Mouse (Mus musculus) thymus, postnatal 36 days (tissue): ENCODE results near the gene Ppfibp1.

Source experiments
- DNase-seq, 2 experiments: peaks; one replicate each; pipeline ENCODE4 v3.0.0; 2022; ENCODE audit warnings: mixed read lengths in 2 of 2

Gene Ppfibp1

DNA sequence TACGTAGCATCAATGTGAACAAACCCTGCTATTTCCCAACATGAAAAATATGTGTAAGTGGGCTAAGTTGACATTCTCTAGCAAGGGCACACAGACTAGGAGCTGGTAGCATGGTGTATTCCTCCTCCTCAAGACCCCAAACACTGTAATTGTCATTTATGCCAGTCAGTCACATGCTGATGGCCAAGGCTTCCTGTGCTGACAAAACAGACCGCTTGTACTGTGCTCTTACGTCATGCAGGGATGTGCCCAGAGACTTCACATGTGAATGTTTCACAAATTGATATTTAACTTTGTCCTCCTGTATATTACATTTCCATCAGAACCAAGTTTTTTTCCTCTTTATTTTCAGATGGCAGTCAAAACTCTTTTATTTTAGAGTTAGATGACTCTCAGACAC is 29.1 kb downstream of the Ppfibp1 start:
- DNase-seq: no peak

DNA sequence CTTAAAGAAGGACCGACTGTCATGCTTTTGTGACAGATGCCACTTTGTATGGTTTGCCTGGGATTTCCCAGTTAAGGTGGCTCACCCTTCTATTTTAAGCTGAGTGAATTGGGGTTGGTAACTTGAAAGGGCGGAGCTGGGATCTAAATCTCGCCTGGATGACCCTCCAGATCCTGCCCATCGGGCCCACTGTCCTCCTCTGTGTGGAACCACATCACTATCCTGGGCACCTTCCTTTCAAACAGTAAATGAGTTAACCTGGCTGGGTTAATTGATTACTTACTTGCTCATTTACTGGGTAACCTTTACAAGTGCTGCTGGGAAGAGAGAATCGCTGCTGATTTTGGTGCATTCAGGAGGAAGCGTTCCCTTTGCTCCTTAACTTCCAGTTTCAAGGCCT is 30.1 kb downstream of the Ppfibp1 start:
- DNase-seq: no peak

DNA sequence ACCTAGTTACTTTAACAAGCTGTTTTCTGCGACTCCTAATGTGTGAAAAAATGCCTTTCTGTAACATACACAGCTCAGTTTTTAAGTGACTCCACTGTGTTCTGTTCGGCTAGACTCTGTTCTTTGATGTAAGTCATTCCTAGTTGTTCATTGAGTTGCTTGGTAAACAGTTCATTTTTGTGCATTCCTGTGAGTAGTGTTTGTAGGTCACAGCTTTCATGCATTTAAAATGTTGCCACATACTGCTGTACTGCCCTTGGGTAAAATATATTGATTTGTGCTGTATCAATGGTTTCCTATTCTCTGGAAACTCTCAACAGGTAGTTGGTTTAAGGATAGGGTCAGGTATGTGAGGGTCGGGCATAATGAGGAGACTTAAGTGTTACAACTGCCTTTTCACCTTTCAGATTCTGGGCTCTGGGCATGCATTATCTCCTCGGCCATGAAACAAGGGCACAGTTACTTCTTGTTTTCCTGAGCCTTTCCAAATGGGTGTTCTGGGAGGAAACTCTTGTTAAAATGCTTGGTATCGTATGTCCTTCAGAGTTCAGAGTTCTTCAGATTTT is 38.2 kb downstream of the Ppfibp1 start:
- no peak for DNase-seq

DNA sequence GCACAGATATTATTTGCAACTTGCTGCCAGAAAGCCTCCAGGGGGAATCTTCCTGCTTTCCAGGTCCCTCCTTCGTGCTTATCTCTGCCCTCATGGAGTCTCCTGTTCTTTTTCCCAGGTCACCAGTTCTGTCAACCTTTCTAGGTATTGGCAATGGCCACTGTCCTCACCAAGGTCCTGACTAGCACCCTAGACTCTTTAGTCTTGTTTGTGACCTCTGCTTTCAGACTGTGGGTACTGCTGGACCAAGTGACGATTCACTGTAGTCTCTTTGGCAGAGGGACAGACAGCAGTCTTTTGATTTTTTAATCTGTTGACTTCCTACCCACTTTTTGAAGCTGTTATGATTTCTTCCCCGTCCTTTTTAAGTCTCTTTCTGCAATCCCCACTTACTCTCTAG is 39.8 kb downstream of the Ppfibp1 start:
- DNase-seq: no peak

DNA sequence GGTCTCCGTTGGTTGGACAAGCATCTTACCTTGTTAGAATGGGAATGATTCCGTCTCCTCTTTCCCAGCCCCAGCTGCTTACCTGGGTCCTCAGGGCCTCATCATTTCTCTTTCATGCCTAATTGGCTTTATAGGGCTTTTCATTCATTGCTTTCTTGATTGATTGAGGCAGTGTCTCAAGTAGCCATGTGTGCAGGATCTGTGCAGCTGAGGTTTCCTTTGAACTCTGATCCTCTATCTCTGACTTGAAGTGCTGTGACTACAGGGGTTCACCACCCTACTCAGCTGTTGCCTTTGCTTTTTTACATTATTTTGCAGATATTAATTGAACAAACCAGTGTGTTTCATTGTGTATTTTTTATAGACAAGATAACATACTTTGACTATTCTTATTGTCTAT is 40.7 kb downstream of the Ppfibp1 start:
- DNase-seq: no peak

DNA sequence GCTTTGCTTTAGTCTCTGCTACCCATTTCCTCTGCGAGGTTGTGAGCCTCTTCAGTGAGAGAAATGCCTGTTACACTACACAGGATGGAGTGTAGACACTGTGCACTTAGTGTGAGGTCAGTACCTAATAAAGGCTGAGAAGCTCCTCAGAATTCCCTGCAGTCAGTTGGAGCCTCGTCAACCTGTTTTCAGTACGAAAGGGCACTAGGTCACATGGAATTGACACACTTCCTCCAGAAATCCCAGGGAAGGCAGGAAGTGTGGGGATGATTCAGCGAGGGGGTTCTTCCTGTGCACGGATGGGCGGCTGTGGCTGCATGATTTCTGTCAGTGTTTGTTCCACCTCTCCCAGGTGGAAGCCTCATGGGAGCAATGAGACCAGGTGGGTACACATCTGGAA is 44.8 kb downstream of the Ppfibp1 start:
- DNase-seq: no peak

DNA sequence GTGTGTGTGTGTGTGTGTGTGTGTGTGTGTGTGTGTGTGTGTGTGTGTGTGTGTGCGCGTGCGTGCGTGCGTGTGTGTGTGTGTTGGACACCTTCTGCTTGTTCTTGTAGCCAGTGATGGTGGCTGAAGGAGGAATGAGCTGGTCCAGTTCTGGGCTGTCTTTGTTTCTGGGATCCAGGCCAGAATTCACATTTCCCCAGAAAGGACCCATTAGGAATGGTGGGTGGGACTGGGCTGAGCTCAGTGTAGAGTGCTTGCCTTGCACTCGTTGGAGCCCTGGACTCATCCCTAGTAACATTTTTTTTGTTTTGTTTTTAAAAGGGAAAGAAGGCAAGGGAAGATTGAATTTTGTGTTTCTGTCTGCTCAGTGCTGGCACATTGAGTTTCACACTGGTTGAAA is 47.7 kb downstream of the Ppfibp1 start:
- DNase-seq: no peak

DNA sequence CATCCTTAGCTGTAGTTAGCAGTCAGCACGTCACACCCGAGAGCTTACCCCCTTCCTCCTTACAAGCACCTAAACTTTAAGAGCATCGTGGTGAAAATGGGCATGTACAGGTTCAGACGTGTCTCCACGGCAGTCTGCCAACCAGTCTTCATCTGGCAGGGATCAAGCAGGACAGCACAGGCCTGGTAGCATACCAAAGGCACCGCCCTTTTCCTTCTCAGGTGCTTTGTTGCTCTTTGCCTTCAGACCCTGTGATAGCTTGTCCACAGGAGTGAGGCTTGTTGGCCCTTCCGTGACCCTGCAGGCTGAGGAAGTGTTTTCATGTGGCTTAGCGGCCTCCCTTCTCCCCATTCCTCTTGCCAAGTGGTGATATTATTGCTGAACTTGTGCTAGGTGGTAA is 50.7 kb downstream of the Ppfibp1 start:
- DNase-seq: no peak

DNA sequence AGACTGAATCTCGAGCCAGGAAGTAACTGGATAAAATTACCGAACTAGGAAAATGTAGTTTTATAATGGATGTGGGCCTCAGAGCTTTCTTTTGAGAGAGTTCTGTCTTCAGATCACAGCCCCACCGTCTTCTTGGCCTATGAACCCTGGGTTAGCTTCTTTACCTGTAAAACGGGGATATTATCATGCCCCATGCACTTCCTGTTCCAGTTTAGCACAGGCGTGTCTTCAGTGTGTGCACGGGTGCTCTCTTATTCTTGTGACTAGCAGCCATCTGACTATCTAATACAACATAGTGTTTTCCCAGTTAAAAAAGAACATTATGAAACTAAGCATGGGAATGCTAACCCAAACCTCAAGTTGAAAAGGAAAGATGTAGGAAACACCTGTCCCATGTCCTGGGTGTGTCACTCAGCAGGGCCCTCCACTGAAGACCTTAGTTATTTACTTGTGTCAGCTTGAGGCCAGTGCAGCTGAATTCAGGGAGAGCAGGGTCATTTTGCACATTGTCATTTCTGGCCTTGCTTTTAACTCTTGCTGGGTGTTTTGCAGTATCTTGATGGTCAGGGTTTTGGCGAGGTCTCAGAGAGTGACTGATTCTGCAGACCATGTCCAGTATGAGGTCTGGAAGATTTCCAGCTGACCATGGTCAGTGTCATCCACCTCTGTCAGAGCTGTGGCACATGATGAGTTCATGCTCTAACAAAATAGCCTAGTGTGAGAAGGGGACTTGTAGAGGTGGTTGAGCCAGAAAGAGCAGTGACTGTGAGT is 53.4 kb downstream of the Ppfibp1 start:
- no peak for DNase-seq

DNA sequence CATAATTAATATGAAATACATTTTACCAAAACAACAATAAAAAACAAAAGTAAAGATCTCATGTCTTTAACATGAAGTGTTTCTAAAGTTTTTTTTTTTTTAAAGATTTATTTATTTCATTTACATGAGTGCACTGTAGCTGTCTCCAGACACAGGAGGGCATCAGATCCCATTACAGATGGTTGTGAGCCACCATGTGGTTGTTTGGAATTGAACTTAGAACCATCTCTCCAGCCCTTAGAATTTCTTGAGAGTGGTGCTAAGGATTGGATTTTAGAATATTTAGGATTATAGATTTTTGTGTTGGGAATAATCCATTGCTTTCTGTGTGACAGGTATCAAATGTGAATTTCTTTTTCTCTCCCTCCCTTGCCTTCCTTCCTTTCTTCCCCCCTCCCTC is 55.7 kb downstream of the Ppfibp1 start:
- DNase-seq: no peak

DNA sequence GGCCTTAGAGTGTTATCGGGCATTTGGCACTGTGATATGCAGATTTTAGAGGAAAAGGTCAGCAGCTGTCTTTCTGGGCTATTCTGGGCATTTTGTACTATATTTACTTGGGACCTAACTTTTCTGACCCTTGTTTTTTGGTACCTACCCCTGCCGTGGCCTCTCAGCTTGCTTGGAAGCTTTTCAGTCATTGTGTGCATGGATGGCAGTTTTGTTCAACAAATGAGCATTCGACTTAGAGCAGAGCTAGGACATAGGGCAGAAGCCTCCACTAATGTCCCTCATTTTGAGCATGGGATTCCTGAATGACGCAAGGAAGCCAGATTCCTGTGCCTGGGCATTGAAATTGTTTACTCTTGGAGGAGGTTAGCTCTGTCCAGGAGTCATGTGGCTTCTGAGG is 56.5 kb downstream of the Ppfibp1 start:
- DNase-seq: no peak

DNA sequence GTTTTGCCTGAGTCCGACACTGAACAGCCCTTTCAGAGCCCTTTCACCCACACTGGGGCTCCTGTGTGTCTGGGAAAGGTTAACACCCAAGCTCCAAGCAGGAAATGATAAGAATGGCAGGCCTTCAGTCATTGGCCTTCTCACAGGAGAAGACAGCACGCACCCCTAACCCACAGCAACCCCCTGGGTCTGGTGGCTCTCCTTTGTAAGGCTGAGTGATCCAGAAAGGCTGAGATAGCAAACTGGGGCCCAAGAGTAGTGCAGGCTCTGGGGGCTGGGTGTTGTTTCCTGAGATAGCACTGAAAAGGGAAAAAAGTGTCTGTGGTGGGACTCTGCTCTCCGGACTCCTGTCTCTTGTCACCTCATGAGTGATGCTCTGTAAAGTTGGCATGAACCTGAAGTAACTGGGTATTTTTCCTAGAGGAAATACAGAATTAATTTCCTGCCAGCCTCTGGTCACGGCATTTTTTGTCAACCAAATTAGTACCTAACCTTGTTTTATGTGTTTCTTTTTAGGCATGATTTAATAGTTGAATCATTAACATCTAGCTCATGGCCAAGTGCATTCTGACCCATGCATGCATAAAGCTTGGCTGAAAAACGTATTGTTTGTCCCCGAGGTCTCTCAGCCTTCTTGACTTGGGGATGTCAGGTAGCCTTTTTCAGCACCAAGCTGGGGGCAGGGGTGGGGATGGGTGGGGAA is 58.2 kb downstream of the Ppfibp1 start:
- no peak for DNase-seq

DNA sequence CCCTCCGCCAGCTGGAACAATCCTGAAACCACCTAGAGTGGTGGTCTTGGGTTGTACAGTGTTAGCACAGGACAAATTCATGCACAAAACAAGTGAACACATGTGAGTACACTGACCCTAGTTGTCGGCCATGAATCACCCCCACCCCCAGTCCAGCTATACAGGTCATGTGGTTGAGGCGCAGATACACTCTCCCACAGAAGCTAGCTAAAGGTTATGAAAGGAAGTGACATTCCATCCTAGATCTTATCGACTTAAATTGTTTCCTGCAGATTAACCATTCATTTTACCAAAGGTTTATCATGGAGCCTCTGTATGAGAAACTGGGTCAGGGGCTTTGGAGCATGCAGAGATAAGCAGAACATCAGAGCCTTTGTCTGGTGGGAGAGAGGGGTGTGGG is 58.9 kb downstream of the Ppfibp1 start:
- no peak for DNase-seq

DNA sequence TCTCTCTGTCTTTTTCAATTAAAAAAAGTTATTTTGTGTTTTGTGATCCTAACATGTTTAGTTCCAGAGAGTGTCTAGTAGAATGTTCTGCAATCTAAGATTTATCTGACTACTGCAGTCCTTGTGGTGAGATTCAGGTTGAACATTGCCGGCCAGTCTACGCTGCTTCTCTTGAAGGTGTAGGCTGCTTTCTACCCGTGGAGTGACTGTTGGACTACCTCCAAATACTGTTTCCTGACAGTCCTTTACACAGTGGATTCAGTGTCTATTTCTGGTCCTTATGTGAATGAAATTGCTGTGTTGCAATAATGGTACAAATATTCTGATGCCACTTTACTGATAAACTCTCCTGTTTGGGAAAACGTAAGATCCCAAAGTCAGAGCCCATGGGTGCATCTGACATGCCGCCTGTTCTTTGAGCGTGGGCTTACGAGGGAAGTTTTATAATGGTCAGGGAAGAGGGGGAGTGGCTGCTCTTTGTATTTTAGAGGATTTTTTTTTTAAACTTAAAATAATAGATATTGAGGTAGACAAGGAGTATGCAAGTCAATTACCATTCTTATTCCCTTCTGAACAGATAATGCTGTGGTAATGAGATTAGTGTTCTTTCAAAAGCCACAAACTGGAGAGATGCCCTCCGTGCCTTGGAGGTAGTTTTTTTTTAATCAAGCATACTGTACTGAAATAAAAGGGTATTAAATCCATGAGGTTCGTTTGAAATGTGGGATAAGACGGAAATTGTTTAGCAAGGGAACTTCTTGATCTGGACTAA is 61.6 kb downstream of the Ppfibp1 start:
- no peak for DNase-seq

DNA sequence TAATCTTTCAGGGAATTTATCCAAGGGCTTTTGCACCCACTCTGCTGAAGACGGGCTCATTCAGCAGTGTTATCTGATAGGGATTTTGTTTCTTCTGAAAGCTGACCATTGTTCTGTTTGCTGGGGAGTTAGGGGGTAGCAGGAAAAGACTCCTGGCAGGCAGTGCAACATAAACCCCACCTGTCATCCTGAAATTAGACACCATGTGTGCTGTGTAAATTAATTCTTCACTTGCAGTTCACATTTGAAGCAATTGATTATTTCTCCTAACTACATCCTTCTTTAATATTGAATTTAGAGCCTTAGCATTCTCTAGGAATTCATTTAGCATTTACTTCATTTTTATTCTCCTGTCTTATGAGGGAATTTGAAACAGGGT is 62.2 kb downstream of the Ppfibp1 start:
- DNase-seq: no peak

DNA sequence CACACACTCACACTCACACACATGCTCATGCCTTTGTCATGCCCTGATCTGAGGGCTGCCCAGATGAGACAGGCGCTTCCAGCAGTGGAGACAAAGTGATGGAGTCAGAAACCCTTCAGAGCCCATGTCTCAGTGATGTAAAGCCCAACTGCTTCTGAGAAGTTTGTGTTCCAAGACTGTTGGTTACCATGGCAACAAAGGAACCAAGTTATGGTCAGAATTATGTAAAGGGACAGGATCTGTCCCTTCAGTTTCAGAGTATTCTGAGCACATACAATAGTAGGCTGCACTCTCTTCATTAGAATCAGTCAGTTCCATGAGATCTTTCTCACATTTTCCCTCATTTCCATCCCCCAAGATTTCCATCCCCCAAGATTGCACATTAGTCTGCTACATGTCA is 66.0 kb downstream of the Ppfibp1 start, which contains the start of gene 1700034J05Rik:
TSS of gene 1700034J05Rik (minus strand) at position 165 of the 400 bp plus-strand sequence.
- DNase-seq: no peak

DNA sequence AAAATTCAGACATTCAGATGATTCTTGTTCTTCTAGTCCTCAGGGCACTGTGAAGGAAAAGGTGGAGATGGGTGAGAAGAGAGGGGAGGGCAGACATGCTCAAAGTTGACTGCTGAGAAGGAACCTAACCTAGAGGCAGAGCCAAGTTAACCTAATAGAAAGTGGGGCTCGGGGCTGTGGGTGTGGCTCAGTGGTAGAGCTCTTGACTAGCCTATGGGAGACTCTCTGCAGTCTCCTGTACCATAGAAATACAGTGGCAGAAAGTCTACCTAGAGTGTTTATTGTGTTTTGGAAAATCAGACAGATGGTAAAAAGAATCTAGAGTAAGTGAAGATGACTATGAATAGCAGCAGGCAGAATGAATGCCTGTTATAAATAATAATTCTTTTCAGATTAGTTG is 67.2 kb downstream of the Ppfibp1 start:
- no peak for DNase-seq

DNA sequence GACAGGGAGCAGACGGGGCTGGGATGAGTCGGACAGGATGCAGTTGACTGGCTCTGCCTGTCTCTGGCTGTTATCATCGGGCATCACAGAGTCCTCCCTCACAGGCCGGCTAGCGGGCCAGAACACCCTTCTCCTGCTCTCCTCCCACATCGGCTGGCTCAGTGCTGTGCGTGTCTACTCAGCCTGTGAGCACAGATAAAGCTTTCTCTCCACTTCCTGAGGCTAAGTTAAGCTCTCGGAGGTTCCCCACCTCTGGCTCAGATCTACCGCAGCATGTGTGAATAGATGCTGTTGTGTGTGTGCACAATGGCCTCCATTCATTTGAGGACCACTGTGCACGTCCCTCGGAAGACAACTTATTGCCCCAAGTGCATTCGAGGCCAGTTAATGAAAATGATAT is 67.6 kb downstream of the Ppfibp1 start:
- DNase-seq: no peak

DNA sequence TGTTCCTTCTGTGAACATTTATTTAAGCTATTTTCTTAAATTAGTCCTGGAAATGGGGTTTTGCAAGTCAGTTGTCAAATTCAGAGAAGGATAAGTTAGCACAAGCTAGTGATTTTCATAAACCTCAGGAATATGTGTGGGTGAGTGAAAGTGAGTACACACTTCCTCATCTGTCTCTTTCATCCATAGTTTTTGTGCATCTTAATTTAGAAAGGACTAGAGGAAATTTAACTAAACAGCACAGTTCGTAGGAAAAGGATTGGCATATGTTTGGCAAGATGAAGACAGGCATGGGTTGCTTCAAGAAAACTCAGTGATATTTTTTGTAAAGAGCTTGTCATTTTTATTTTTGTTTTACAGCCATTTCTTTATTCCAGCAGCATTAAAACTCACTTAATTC is 68.7 kb downstream of the Ppfibp1 start:
- no peak for DNase-seq

DNA sequence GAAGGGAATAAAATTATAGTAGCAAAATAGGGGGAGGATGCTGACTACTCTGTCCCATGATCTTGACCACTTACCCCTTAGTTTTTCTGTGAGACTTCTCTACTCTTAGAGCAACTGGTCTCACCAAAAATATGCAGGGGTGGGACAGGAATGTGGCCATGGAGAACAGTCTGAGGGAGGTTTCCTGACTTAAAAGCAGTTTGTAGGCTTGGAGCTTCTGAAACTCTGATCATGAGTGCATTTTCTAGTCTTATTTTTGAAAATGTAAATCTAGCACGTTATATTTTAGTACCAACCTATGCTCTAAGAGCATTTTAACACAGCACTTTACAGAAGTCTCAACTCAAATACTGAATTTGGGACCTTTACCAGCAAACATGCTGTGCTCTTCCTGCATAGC is 70.4 kb downstream of the Ppfibp1 start:
- no peak for DNase-seq

DNA sequence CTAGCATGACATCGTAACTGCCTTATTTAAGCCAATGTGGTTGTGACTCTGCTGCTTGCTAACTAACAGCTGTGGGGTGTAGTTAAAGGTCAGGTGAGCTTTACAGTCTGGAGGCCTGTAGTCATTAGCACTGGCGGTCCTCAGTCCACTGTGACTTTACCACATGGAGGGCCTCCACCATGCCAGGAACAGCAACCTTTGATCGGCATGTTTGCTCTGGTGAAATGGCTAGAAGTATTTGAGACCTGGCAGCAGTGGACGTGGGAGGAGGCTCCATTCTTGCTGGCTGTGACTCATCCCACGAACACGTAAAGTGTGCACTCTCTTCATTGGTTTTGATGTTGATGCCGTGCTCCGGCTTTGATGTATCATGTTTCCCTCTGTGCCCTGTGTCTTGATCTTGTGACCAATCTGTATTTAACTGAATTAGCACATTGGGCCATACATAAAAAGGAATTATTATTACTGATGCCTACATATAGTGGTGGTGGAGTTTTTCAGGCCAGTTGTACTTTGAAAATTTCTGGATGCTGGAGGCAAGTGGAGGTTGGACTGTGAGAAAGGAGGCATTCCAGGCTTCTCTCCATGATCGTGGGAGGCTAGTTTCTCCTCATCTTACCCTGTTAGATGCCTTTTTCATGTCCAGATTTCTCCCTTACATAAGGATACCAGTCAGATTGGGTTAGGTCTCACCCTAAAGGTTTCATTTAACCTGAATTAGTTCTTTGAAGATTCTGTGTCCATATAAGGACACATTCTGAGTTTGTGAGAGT is 71.8 kb downstream of the Ppfibp1 start:
- no peak for DNase-seq

DNA sequence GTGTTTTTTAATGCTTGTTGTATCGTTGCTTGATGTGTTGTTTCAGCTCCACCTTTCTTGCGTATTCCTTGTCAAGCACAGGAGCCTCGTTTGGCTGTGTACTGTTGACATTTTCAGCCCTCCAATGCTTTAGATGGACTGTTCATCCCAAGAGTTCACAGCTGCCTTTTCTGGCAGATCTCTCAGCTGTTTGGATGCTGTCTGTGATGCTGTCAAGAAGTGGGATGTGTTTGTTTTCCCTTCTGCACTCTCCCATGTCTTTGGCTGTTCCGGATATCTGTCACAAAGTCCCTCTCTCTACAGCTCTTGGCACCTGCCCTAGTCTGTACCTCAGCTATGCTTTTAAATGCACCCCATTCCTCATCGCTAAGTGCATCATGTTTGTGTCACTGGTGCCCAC is 72.7 kb downstream of the Ppfibp1 start:
- DNase-seq: no peak
